Mouse (Mus musculus) hindbrain, embryonic 13.5 days (tissue): ENCODE measurements around the gene Cwc22. TPM values are rescaled to one million over a fixed set of nuclear protein-coding genes. Genes with fewer than 3 reads are reported as not detected.

ENCODE experiments used
- polyA plus RNA-seq: library from polyadenylated mRNA; unstranded; fragments of >200 nt; fragmentation: Nextera tagmentation; extraction: Ambion mirVana; gene quantifications from 2 replicates; pipeline ENCODE4 v1.2.1, GENCODE M21; 2015

The Cwc22 gene
- polyA plus RNA-seq, 1 experiment from 2014 or later, result 23.5 TPM

Other genes with a start within 250 kb of the Cwc22 start
- 7.9 and 8.1 TPM in 2 replicates for gene Zfp385b, start 126.7 kb downstream of the Cwc22 start, polyA plus RNA-seq